9 mouse cellular contexts compared by ENCODE assay signal in the genomic region with DNA sequence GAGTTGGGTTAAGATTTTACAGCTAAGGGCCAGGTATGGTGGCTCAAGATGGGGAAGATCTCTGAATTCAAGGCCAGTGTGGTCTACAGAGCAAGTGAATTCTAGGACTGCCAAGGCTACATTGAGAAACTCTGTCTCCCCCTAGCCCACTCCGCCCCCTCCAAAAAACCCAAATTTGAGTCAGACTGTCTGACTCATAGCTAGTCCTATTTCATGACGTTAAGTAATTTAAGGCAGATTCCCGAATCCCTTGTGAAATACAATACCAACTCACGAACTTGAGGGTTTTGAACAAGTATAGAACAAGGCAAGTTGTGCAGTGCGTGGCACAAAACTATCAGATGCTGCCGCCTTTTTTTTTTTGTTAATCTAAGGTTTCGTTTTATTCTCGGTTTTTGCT. TPM values are rescaled to one million over a fixed set of nuclear protein-coding genes. Genes with fewer than 3 reads are reported as not detected.
A peak's percentile ranks its signal among the peaks of the same experiment; 100 is the strongest.
DNase-seq lines count a peak whose midpoint lies in the region; ATAC-seq and TF ChIP-seq lines count a peak whose summit lies in the region.
"Had no signal": no experiment of that assay in that cellular context is flagged by ENCODE, and none has a peak within 500 bp of the region (broad histone marks: within the 10 kb centered on the region; RNA-seq: fewer than 3 reads in every experiment).

No protein-coding gene starts in this region.

- 46% methylated on average over 8 of the region's 8 CpGs for WGBS in kidney, embryonic 16.5 days
- 56% methylated on average over 8 of the region's 8 CpGs for WGBS in hindbrain, postnatal 0 days

- no peak for TF ChIP-seq CTCF in hindbrain, postnatal 0 days (IDR thresholded peaks at IDR 0.05; ENCODE audit: low read depth)

- no peak overlapping the region for H3ac ChIP-seq in myocyte (ENCODE audit: control insufficient read depth, insufficient read length)

- ATAC-seq in kidney, embryonic 16.5 days (ENCODE audit: low FRiP score, low TSS enrichment): no peak
- ATAC-seq in hindbrain, postnatal 0 days: no peak

- peak overlapping the region; percentile 79 for H3K4me2 ChIP-seq in kidney, embryonic 16.5 days (replicated peaks; ENCODE audit: low read depth, low read length)
- peak overlapping the region; percentile 80 for H3K4me2 ChIP-seq in hindbrain, postnatal 0 days (ENCODE audit: low read depth, low read length)
- peak overlapping the region; percentile 92 for H3K4me2 ChIP-seq in myocyte (ENCODE audit: low read depth)

- H3K79me2 ChIP-seq in myocyte (ENCODE audit: control insufficient read depth, insufficient read depth): peaks cover 13% of the 10 kb centered on the region

- DNase-seq in kidney, adult 11 months: no peak
- DNase-seq in hindbrain, postnatal 0 days (ENCODE audit: low spot score): no peak
- no peak for DNase-seq in urinary bladder, postnatal 36 days (ENCODE audit: low spot score in 2 of 2)
- DNase-seq in layer of hippocampus, adult 18-20 months (ENCODE audit: low spot score in 2 of 2): no peak
- DNase-seq in T-cell, adult 2 months (ENCODE audit: low spot score): no peak

- no peak for TF ChIP-seq POLR2A in myocyte (IDR thresholded peaks at IDR 0.05; ENCODE audit: insufficient read length, low read depth)

- H3K4me1 ChIP-seq in kidney, embryonic 16.5 days (ENCODE audit: insufficient read depth, low read length): peaks cover 15% of the 10 kb centered on the region
- H3K4me1 ChIP-seq in brown adipose tissue, adult 24 weeks (ENCODE audit: control insufficient read depth, insufficient read depth, insufficient read length, low read length): peaks cover 8% of the 10 kb centered on the region; the same call in 1 of the 2 replicates
- peaks cover 10% of the 10 kb centered on the region for H3K4me1 ChIP-seq in hindbrain, postnatal 0 days (ENCODE audit: insufficient read depth, low read length)

- no peaks in the 10 kb centered on the region for H3K9me3 ChIP-seq in kidney, embryonic 16.5 days (ENCODE audit: low read length)
- H3K9me3 ChIP-seq in hindbrain, postnatal 0 days (ENCODE audit: low read length): no peaks in the 10 kb centered on the region

- 0 out of 2 replicates have a peak, but pooled peaks cover under 1% of the 10 kb centered on the region for H3K36me3 ChIP-seq in kidney, embryonic 16.5 days (ENCODE audit: insufficient read depth, low read length)
- no peaks in the 10 kb centered on the region for H3K36me3 ChIP-seq in hindbrain, postnatal 0 days (ENCODE audit: insufficient read depth, low read length)
- H3K36me3 ChIP-seq in myocyte (ENCODE audit: control insufficient read depth, insufficient read depth): no peaks in the 10 kb centered on the region

- H3K9ac ChIP-seq in kidney, embryonic 16.5 days (replicated peaks; ENCODE audit: low read length): peak overlapping the region; percentile 89
- no peak overlapping the region for H3K9ac ChIP-seq in hindbrain, postnatal 0 days (replicated peaks; ENCODE audit: low read length)

- no peak overlapping the region for H3K27ac ChIP-seq in kidney, embryonic 16.5 days (ENCODE audit: low read length)
- no peak overlapping the region for H3K27ac ChIP-seq in brown adipose tissue, adult 24 weeks (replicated peaks; ENCODE audit: low read depth, low read length)
- H3K27ac ChIP-seq in hindbrain, postnatal 0 days: peak overlapping the region; percentile 46; the same call in 1 of the 2 replicates

- H3K4me3 ChIP-seq in kidney, embryonic 16.5 days (ENCODE audit: low read length): peak overlapping the region; percentile 90
- H3K4me3 ChIP-seq in brown adipose tissue, adult 24 weeks (ENCODE audit: insufficient read depth, low read depth, low read length): peak overlapping the region; percentile 94
- peak overlapping the region; percentile 74 for H3K4me3 ChIP-seq in hindbrain, postnatal 0 days (ENCODE audit: low read length)
- peak overlapping the region; percentile 74 for H3K4me3 ChIP-seq in myocyte

- H3K27me3 ChIP-seq in kidney, embryonic 16.5 days (ENCODE audit: insufficient read depth, low read length): no peaks in the 10 kb centered on the region
- H3K27me3 ChIP-seq in hindbrain, postnatal 0 days (ENCODE audit: insufficient read depth, low read length): no peaks in the 10 kb centered on the region
- peaks cover 7% of the 10 kb centered on the region for H3K27me3 ChIP-seq in myocyte (ENCODE audit: control insufficient read depth, insufficient read depth, insufficient read length)

TF ChIP-seq in myocyte, 11 proteins besides CTCF, POLR2A, EP300 and RAD21:
- TF ChIP-seq USF1 (IDR thresholded peaks at IDR 0.05; ENCODE audit: low read depth) (no peak), CEBPB (IDR thresholded peaks at IDR 0.05; ENCODE audit: insufficient read depth, poor library complexity, severe bottlenecking) (peak; percentile 37; the same call in 1 of the 2 replicates)

RNA-seq across cellular contexts. Expression of a gene that starts 0.6 kb away (rescaled TPM):
- polyA plus RNA-seq in kidney, embryonic 16.5 days (2015; fragmentation: Nextera tagmentation; extraction: Ambion mirVana): 93.1 and 96.0 TPM in 2 replicates
- polyA plus RNA-seq in brown adipose tissue, adult 24 weeks (2012; ENCODE audit: insufficient read depth, insufficient read length, missing spikeins): 61.6 and 90.5 TPM in 2 replicates
- 18.6 and 21.4 TPM in 2 replicates for total RNA-seq in hindbrain, postnatal 0 days (2014; rRNA removed)
- 114 and 115 TPM in 2 replicates for polyA plus RNA-seq in hindbrain, postnatal 0 days (2015; fragmentation: Nextera tagmentation; extraction: Ambion mirVana)
- 112 TPM for polyA plus RNA-seq in myocyte (2012; fragmentation: generic; extraction: Trizol)
- 100 to 1,000 TPM; 104 to 106 TPM for total RNA-seq in layer of hippocampus, adult 18-20 months (2021)

RNA-seq across cellular contexts. Expression of a gene that starts 9.8 kb away (rescaled TPM):
- polyA plus RNA-seq in kidney, embryonic 16.5 days (2015; fragmentation: Nextera tagmentation; extraction: Ambion mirVana): not detected in 2 replicates
- polyA plus RNA-seq in brown adipose tissue, adult 24 weeks (2012; ENCODE audit: insufficient read depth, insufficient read length, missing spikeins): not detected in 2 replicates
- not detected in 2 replicates for total RNA-seq in hindbrain, postnatal 0 days (2014; rRNA removed)
- polyA plus RNA-seq in hindbrain, postnatal 0 days (2015; fragmentation: Nextera tagmentation; extraction: Ambion mirVana): not detected in 2 replicates
- polyA plus RNA-seq in myocyte (2012; fragmentation: generic; extraction: Trizol): not detected
- not detected for total RNA-seq in layer of hippocampus, adult 18-20 months (2021)
- total RNA-seq: adrenal gland, postnatal 36 days had no signal

RNA-seq across cellular contexts. Expression of a gene that starts 28.4 kb away (rescaled TPM):
- polyA plus RNA-seq in kidney, embryonic 16.5 days (2015; fragmentation: Nextera tagmentation; extraction: Ambion mirVana): 57.2 and 62.5 TPM in 2 replicates
- not detected in 2 replicates for polyA plus RNA-seq in brown adipose tissue, adult 24 weeks (2012; ENCODE audit: insufficient read depth, insufficient read length, missing spikeins)
- total RNA-seq in hindbrain, postnatal 0 days (2014; rRNA removed): 4.1 and 5.3 TPM in 2 replicates
- polyA plus RNA-seq in hindbrain, postnatal 0 days (2015; fragmentation: Nextera tagmentation; extraction: Ambion mirVana): 2.8 and 3.5 TPM in 2 replicates
- polyA plus RNA-seq in myocyte (2012; fragmentation: generic; extraction: Trizol): 0.30 TPM
- not detected for total RNA-seq in layer of hippocampus, adult 18-20 months (2021)

RNA-seq across cellular contexts. Expression of a gene that starts 31.1 kb away (rescaled TPM):
- polyA plus RNA-seq in kidney, embryonic 16.5 days (2015; fragmentation: Nextera tagmentation; extraction: Ambion mirVana): 38.7 and 42.0 TPM in 2 replicates
- polyA plus RNA-seq in brown adipose tissue, adult 24 weeks (2012; ENCODE audit: insufficient read depth, insufficient read length, missing spikeins): 11.5 and 13.7 TPM in 2 replicates
- 48.2 and 50.1 TPM in 2 replicates for total RNA-seq in hindbrain, postnatal 0 days (2014; rRNA removed)
- 30.3 and 32.9 TPM in 2 replicates for polyA plus RNA-seq in hindbrain, postnatal 0 days (2015; fragmentation: Nextera tagmentation; extraction: Ambion mirVana)
- 53.6 TPM for polyA plus RNA-seq in myocyte (2012; fragmentation: generic; extraction: Trizol)
- 10 to 100 TPM; 56.3 to 59.0 TPM for total RNA-seq in layer of hippocampus, adult 18-20 months (2021)

RNA-seq across cellular contexts. Expression of a gene that starts 41.4 kb away (rescaled TPM):
- polyA plus RNA-seq in kidney, embryonic 16.5 days (2015; fragmentation: Nextera tagmentation; extraction: Ambion mirVana): 745 and 801 TPM in 2 replicates
- polyA plus RNA-seq in brown adipose tissue, adult 24 weeks (2012; ENCODE audit: insufficient read depth, insufficient read length, missing spikeins): 43.7 and 57.2 TPM in 2 replicates
- total RNA-seq in hindbrain, postnatal 0 days (2014; rRNA removed): 703 and 894 TPM in 2 replicates
- polyA plus RNA-seq in hindbrain, postnatal 0 days (2015; fragmentation: Nextera tagmentation; extraction: Ambion mirVana): 1,232 and 1,324 TPM in 2 replicates
- polyA plus RNA-seq in myocyte (2012; fragmentation: generic; extraction: Trizol): 1,235 TPM
- total RNA-seq in layer of hippocampus, adult 18-20 months (2021): 100 to 1,000 TPM; 370 to 408 TPM

Comparison
In these comparisons a context has a peak if more than half of its experiments do, and no peak if none do; other contexts are left out.
1. RNA of a gene that starts 28.4 kb away (polyA plus RNA-seq): 57.2 to 62.5 TPM in kidney, embryonic 16.5 days; 2.8 to 3.5 TPM in hindbrain, postnatal 0 days, 0.30 TPM in myocyte (single experiment) and not detected in brown adipose tissue, adult 24 weeks; every median in the first group is over 10 times any median in the second.
2. Peak in every context shown above with its lines, with median percentiles within 50 percentile points of each other: H3K4me2 ChIP-seq and H3K4me3 ChIP-seq.